Mouse (Mus musculus) retina, embryonic 14.5 days (tissue): Measurements from ENCODE around the gene Atf1.
"Not testable (repeated sequence)": the region's sequence is repeated elsewhere in the genome, so short reads cannot be mapped to it uniquely, and the experiment has no call there.

Experiments used
- DNase-seq: peaks from one replicate; pipeline ENCODE4 v3.0.0-alpha.2; 2015; ENCODE audit warnings: low spot score

Gene Atf1

GRCm38 (mm10) chr15:100260351-100260750, 32.7 kb downstream of the Atf1 start:
- DNase-seq: not testable (repeated sequence)

DNA sequence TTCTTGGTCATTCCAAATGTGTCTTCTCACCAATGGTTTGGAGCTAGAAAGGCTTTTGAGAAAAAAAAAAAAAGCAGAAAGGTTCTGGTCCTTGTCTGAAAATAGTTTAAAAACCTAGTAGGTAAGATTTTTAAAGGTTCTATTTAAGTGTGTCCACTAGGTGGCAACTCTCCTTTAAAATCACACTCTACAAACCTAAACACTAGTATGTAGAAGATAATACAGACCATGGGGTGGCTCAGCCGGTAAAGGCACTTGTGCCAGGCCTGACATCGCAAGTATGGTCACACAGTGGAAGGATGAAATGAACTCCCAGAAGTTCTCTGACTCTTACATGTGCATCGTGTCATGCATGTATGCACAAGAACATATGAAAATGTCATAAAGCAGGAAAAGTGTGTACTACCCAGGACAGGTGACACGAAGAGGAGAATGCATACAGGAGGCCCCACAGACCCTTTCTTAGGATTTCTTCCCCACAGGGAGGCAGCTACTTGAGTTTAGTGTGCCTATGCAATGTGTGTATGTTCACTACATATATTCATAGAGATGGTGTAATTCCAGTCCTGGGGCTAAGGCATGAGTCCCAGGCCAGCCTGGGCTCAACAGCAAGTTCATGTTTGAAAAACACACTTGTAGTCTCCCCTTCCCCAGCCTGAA, 35.8 kb downstream of the Atf1 start:
- DNase-seq: peak; percentile 51

GRCm38 (mm10) chr15:100265586-100266325, 38.1 kb downstream of the Atf1 start:
- no peak for DNase-seq

GRCm38 (mm10) chr15:100268916-100269315, 41.3 kb downstream of the Atf1 start:
- DNase-seq: no peak

DNA sequence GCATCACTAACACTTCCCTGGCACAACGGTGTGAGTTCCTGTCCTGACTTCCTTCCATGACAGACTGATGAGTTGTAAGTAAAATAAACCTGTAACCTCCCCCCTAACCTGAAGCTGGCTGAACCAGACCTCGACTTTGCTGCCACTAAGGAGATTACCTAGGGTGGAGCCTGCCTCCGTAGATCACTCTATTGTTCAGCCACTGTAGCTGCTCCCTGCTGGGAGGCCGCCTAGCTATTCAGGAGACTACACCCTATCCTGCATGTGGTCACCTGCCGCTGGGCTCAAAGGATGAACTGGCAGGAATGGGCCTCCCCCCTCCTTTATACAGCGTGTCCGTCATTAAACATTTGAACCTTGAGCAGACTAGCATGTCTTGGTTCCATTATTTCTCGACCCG, 42.2 kb downstream of the Atf1 start:
- peak; percentile 9 for DNase-seq

- not testable (repeated sequence) for DNase-seq
Observed at GRCm38 (mm10) chr15:100270609-100271008, 43.0 kb downstream of the Atf1 start.

DNA sequence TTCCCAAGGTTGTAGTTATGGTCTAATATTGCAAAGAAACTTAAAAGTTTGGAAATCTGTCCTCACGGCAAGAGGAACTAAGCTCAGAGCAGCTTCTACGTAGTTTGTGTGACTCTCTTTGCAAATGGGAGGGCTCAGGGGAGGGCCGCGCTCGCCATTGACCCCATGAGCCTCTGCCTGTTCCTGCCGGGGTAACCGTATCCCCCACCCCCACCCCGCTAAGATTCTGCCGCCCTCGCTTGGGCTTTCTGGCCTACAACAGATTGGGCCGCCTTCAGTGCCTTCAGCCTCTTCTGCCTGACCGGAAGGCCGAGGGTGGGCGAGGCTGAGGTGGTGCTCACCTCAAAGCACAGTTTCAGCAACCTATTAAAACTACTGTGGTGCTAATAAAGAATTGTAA, 43.8 kb downstream of the Atf1 start:
- DNase-seq: no peak

- not testable (repeated sequence) for DNase-seq
Observed at GRCm38 (mm10) chr15:100273791-100274308, 46.2 kb downstream of the Atf1 start.

DNA sequence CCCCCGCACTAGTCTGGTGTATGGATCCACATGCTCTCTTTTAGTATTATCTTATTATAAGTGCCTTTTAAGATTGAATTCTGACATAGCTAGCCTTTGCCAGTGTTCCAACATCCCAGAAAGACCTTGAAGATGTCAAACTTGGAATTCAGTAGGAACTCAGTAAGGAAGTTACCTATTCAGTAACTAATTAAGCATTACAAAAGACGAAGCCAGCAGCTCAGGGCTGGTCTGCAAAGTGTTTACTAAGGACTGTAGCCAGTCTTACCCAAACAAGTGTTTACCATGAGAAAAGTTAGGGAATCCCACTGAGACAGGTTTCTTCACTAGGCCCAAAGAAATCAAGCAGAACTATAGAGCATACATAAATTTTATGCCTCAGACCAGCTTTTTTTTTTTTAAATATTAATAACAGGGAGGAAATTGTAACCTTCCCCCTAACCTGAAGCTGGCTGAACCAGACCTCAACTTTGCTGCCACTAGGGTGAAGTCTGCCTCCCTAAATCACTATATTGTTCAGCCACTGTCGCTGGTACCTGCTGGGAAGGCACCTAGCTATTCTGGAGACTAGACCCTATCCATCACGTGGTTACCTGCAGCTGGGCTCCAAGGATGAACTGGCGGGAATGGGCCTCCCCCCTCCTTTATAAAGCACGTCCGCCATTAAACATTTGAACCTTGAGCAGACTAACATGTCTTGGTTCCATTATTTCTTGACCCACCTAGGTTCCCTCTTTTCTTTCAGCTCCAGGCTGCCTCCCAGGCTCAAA, 47.4 kb downstream of the Atf1 start:
- no peak for DNase-seq

- DNase-seq: no peak
Observed at GRCm38 (mm10) chr15:100276403-100276802, 48.8 kb downstream of the Atf1 start.

DNA sequence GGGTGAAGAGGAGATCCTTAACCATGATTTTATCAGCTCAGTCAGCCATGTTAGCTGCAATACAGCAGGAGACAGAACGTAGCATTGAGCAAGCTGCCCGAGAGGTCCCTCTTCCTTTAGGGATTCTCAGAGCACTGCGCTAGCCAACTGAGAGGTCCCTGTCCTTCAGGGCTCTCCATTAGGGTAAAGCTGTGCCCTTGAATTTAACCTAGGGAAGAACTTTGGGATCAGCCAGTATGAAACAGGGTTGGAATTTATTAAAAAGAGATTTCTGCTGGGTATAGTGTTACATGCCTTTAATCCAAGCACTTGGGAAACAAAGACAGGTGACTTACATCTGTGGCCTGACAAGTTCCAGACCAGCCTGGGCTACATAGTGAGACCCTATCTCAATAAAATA, 50.0 kb downstream of the Atf1 start:
- no peak for DNase-seq

- no peak for DNase-seq
Observed at GRCm38 (mm10) chr15:100280626-100281025, 53.0 kb downstream of the Atf1 start, which contains the start of gene Tmprss12. Gene Tmprss12 (plus strand): TSS chr15:100280837.

- no peak for DNase-seq
Observed at GRCm38 (mm10) chr15:100288980-100289379, 61.4 kb downstream of the Atf1 start.

- no peak for DNase-seq
Observed at GRCm38 (mm10) chr15:100290858-100291257, 63.2 kb downstream of the Atf1 start.

DNA sequence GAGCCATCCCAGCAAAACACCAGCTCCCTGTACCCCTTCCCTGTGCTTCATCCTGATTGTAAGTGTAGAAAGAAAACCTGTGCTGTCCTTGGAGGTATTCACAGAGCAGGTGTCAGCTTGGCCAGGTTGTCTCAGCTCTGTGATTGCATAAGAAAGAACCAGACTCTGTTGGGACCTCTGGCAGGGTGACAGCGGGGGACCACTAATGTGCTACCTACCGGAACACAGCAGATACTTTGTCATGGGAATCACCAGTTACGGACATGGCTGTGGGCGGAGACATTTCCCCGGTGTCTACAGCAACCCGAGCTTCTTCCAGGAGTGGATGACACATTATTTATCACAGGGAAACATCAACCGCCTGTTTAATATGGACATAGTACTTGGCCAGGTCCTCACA, 64.7 kb downstream of the Atf1 start:
- no peak for DNase-seq

DNA sequence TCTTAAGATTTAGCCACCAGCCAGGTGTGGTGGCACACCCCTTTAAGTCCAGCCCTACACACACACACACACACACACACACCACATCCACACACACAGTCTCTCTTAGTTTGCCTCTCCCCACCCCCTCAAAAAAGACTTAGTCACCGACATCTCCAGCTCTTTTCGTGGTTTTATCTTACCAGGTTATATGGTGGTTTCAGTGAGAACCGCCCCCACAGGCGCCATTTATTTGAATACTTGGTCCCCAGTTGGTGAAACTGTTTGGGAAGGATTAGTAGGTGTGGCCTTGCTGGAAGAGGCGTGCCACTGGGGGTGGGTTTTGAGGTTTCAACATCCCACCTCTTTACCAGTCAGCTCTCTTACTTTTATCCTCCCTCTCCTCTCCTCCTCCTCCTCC, 70.2 kb downstream of the Atf1 start:
- DNase-seq: no peak

DNA sequence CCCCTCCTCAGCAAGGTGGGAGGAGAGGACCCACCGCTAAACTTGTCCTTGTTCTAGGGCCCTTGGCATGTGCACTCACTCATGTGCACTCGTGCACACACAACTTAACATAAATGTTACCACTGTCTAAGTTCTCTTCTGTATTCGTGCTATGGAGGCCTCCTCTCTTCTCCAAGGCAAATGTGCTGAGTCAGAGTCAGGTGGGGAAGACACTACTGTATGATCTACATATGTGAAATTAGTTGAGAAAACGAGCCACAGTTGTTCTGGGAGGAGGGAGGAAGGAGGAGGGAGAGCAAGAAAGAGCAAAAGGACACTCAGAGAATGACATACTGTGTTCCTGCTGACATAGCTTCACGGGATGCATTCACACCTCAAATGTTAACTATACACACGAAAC, 72.9 kb downstream of the Atf1 start:
- no peak for DNase-seq

- DNase-seq: no peak
Observed at GRCm38 (mm10) chr15:100301556-100301955, 73.9 kb downstream of the Atf1 start.

DNA sequence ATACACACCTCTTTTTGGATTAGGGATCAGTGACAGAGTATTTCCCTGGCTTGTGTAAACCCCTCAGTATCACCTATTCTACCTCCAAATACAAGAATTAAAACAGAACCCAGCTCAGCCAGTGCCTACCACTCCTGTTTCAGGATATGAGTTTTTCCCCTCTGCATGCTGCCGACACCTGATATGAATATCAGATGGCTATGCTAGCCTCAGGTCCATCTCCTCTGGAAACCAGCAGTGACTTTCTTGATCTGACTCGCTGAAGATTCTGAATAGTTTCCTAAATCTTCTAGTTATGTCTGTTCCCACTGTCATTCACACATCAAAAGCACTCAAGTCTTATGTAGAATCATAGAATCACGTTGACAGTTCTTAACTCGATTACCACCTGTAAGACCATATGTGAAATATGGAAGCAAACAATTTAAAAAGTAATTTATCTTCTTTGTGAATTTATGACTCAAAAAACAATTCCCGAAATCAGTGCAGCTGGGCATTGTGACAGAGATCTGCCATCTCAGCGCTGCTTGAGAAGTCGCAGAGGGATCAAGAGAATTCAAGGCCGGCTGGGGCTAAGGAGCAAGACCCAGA, 75.9 kb downstream of the Atf1 start:
- no peak for DNase-seq

DNA sequence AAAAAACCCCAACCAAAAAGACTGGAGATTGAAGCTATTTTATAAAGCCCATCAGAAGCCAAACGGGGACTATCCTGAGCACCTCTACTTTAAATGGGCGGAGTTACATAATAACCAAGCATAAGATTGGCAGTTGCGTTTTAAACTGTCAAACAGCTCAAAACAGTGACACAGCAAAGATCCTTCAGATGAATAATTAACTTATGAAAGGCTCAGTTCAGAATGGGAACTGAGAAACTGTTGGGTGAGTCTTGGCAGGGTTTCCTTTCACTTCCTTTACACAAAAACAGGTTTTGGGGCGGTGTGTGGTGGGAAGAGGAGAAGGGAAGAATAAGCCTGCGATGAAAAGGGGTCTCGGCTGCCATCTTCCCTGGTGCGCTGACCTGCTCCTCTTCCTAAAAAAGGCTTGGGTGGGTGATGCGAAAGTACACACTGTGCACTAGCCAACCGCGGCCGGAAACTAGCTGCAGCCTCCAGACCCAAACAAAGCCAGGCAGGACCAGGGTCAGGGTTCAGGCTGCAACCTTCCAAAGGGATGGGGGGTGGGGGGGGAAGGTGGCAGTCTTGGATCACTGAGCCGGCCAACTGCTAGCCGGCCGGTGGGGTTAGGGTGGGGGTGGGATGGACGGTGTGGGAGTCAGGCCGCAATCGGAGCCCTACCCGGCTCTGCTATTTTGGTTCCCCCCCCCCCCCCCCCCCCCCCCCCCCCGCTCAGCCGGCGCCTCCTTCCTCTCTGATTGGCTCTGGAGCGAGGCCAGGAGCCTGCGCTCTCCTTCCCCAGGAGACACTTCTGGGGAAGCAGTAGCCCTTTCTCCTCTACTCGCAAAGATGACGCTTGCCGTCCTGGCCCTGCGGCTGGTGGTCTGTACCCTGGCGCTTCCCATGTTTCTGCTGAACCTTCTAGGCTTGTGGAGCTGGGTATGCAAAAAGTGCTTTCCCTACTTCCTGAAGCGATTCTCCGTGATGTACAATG, 76.7 kb downstream of the Atf1 start, which contains the start of gene Mettl7a1:
Mettl7a1 (plus strand) TSS at position 122 of the 973 bp plus-strand sequence.
- peak; percentile 71 for DNase-seq

DNA sequence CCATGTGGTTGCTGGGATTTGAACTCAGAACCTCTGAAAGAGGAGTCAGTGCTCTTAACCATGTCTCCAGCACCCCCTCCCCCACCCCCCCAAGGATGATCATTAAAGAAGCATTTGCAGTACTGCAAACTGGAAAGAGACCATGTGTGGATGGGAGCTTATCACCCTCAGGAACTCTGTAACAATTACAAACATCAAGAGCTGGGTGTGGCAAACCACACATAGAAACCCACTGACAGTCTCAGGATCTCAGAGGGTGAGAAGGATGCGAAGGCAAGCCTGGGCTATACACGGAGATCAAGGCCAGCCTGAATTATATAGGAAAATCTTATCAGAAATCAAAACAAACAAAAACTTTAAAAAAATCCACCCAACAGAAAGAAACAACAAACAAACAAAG, 78.6 kb downstream of the Atf1 start:
- DNase-seq: no peak
